Mouse (Mus musculus) forebrain, embryonic 16.5 days (tissue): ENCODE results near the gene Syngap1. TPM values are rescaled to one million over a fixed set of nuclear protein-coding genes. Genes with fewer than 3 reads are reported as not detected.

Experiments
- microRNA-seq: library from miRNA; unstranded; fragments of <30 nt; microRNA quantifications from one replicate; pipeline ENCODE4, GENCODE M21; 2017
- polyA plus RNA-seq: library from polyadenylated mRNA; unstranded; fragments of >200 nt; fragmentation: Nextera tagmentation; extraction: Ambion mirVana; gene quantifications from 2 replicates; pipeline ENCODE4 v1.2.1, GENCODE M21; 2015

The Syngap1 gene
- polyA plus RNA-seq, 1 experiment from 2014 or later = 5.4 TPM

Small RNA genes lying within 50 kb of the gene (microRNA-seq; reads per million reads assigned to microRNA genes)
- gene Gm27775 (not detected), gene Mir3083 (1.5 reads per million), gene Mir6968 (1.7 reads per million)

Other genes starting within 250 kb of the Syngap1 start
- gene Crebrf, start 225.6 kb upstream of the Syngap1 start, polyA plus RNA-seq = 11.9 and 14.5 TPM in 2 replicates
- 46.8 and 53.7 TPM in 2 replicates for gene Bnip1, start 160.2 kb upstream of the Syngap1 start, polyA plus RNA-seq
- gene Nkx2-5, start 96.2 kb upstream of the Syngap1 start, polyA plus RNA-seq = not detected in 2 replicates
- gene Kifc5b, start 24.2 kb upstream of the Syngap1 start, polyA plus RNA-seq = 3.1 and 6.8 TPM in 2 replicates
- 16.2 and 19.7 TPM in 2 replicates for gene Phf1, start 8.2 kb upstream of the Syngap1 start, polyA plus RNA-seq
- 137 and 138 TPM in 2 replicates for gene Cuta, start 1.7 kb upstream of the Syngap1 start, polyA plus RNA-seq
- 17.5 and 19.1 TPM in 2 replicates for gene Zbtb9, start 31.9 kb downstream of the Syngap1 start, polyA plus RNA-seq
- gene Bak1, start 87.8 kb downstream of the Syngap1 start, polyA plus RNA-seq = 2.2 and 2.7 TPM in 2 replicates
- 0.63 and 0.73 TPM in 2 replicates for gene Itpr3, start 116.1 kb downstream of the Syngap1 start, polyA plus RNA-seq
- 253 and 266 TPM in 2 replicates for gene Uqcc2, start 192.7 kb downstream of the Syngap1 start, polyA plus RNA-seq
- gene Ip6k3, start 226.5 kb downstream of the Syngap1 start, polyA plus RNA-seq = 0.30 TPM in 1 of 2 replicates, not detected in the other